Comparison of ENCODE assay signal across 9 mouse cellular contexts in genomic region chr9:94534226-94534625, GRCm38 (mm10). TPM values are rescaled to one million over a fixed set of nuclear protein-coding genes. Genes with fewer than 3 reads are reported as not detected.
DNase-seq lines count a peak whose midpoint lies in the region; ATAC-seq lines count a peak whose summit lies in the region.
"Had no signal": no experiment of that assay in that cellular context is flagged by ENCODE, and none has a peak within 500 bp of the region (broad histone marks: within the 10 kb centered on the region; RNA-seq: fewer than 3 reads in every experiment).

No protein-coding gene starts in this region.

- no peaks in the 10 kb centered on the region for H3K36me3 ChIP-seq in heart, embryonic 15.5 days
- H3K36me3 ChIP-seq in hindbrain, embryonic 10.5 days = no peaks in the 10 kb centered on the region
- no peaks in the 10 kb centered on the region for H3K36me3 ChIP-seq in midbrain, embryonic 12.5 days

- ATAC-seq in heart, embryonic 15.5 days (replicated peaks; ENCODE audit: insufficient number of reproducible peaks, insufficient read depth, low FRiP score, low read depth) = no peak
- ATAC-seq in midbrain, embryonic 12.5 days (ENCODE audit: low FRiP score, low read depth) = no peak

- intact Hi-C loops in heart, postnatal 10 days (cut with DNase I) = loop anchor here (10.0 kb wide), 1 partner anchor 981 kb away; the partner anchor contains the start of gene U2surp

- H3K4me2 ChIP-seq in heart, embryonic 15.5 days = peak overlapping the region; percentile 58
- H3K4me2 ChIP-seq in midbrain, embryonic 12.5 days (replicated peaks) = peak overlapping the region; percentile 40

- DNase-seq in heart, postnatal 10 days = no peak
- peak; percentile 15 for DNase-seq in Muller cell, postnatal 12 days (ENCODE audit: inconsistent ontology term)
- DNase-seq in hindbrain, embryonic 10.5 days (ENCODE audit: low spot score) = no peak
- no peak for DNase-seq in ovary, postnatal 14 days (ENCODE audit: low spot score)
- DNase-seq in embryo, embryonic 10.5 days (ENCODE audit: low spot score) = no peak
- DNase-seq in thymus, postnatal 4 days = no peak

- WGBS in heart, embryonic 15.5 days = 41% methylated on average over 2 of the region's 2 CpGs
- 68% methylated on average over 2 of the region's 2 CpGs for WGBS in hindbrain, embryonic 10.5 days
- 60% methylated on average over 2 of the region's 2 CpGs for WGBS in midbrain, embryonic 12.5 days

- peak overlapping the region; percentile 46; the same call in 1 of the 2 replicates for H3K9ac ChIP-seq in heart, embryonic 15.5 days
- H3K9ac ChIP-seq in midbrain, embryonic 12.5 days (replicated peaks) = 0 out of 2 replicates have a peak overlapping the region, but pooled peaks have one; percentile 37

- H3K9me3 ChIP-seq in heart, embryonic 15.5 days (replicated peaks) = no peaks in the 10 kb centered on the region
- H3K9me3 ChIP-seq in hindbrain, embryonic 10.5 days = no peaks in the 10 kb centered on the region
- H3K9me3 ChIP-seq in midbrain, embryonic 12.5 days = no peaks in the 10 kb centered on the region
- H3K9me3 ChIP-seq: G1E had no signal

- peak overlapping the region; percentile 25 for H3K4me3 ChIP-seq in heart, embryonic 15.5 days
- H3K4me3 ChIP-seq in hindbrain, embryonic 10.5 days = peak overlapping the region; percentile 25
- peak overlapping the region; percentile 18; the same call in 1 of the 2 replicates for H3K4me3 ChIP-seq in midbrain, embryonic 12.5 days

- H3K4me1 ChIP-seq in heart, embryonic 15.5 days (replicated peaks) = peaks cover 30% of the 10 kb centered on the region
- peaks cover 32% of the 10 kb centered on the region for H3K4me1 ChIP-seq in hindbrain, embryonic 10.5 days (replicated peaks)
- H3K4me1 ChIP-seq in midbrain, embryonic 12.5 days = peaks cover 20% of the 10 kb centered on the region

- H3K27ac ChIP-seq in heart, embryonic 15.5 days = peak overlapping the region; percentile 70
- H3K27ac ChIP-seq in hindbrain, embryonic 10.5 days = no peak overlapping the region
- H3K27ac ChIP-seq in midbrain, embryonic 12.5 days (replicated peaks) = no peak overlapping the region

- H3K27me3 ChIP-seq in heart, embryonic 15.5 days = no peaks in the 10 kb centered on the region
- H3K27me3 ChIP-seq in hindbrain, embryonic 10.5 days (ENCODE audit: insufficient read depth, poor library complexity, severe bottlenecking) = no peaks in the 10 kb centered on the region
- H3K27me3 ChIP-seq in midbrain, embryonic 12.5 days = no peaks in the 10 kb centered on the region

RNA-seq across cellular contexts. Expression of gene 1190002N15Rik, which starts 3.7 kb away (rescaled TPM):
- 30.4 and 32.8 TPM in 2 replicates for polyA plus RNA-seq in heart, embryonic 15.5 days (2015; fragmentation: Nextera tagmentation; extraction: Ambion mirVana)
- 10 to 100 TPM; 26.3 to 38.5 TPM for total RNA-seq in heart, postnatal 10 days (2021)
- polyA plus RNA-seq in hindbrain, embryonic 10.5 days (2016; fragmentation: Nextera tagmentation; extraction: Ambion mirVana) = 6.7 and 7.9 TPM in 2 replicates
- 15.9 and 18.6 TPM in 2 replicates for polyA plus RNA-seq in midbrain, embryonic 12.5 days (2016; fragmentation: Nextera tagmentation; extraction: Ambion mirVana)
